Mouse (Mus musculus): ENCODE data around the gene Gm9268.
"Not testable (repeated sequence)": the region's sequence is repeated elsewhere in the genome, so short reads cannot be mapped to it uniquely, and the experiment has no call there.

Gm9268 gene

GRCm38 (mm10) chr7:43018465-43018864 is at the start of gene Gm9268:
Gene Gm9268 (plus strand): TSS chr7:43018765.
- DNase-seq (ENCODE audit: low spot score), result not testable (repeated sequence)

- no peak for DNase-seq (ENCODE audit: low spot score)
Observed at GRCm38 (mm10) chr7:42980098-42980497, 38.5 kb upstream of the Gm9268 start.

GRCm38 (mm10) chr7:42980739-42981138 is 37.8 kb upstream of the Gm9268 start:
- no peak for DNase-seq (ENCODE audit: low spot score)

- DNase-seq (ENCODE audit: low spot score), result no peak
Observed at GRCm38 (mm10) chr7:43077831-43078230, 59.3 kb downstream of the Gm9268 start.
